Mouse (Mus musculus) liver, embryonic 14.5 days (tissue): ENCODE data around the gene Irf2. TPM values are rescaled to one million over a fixed set of nuclear protein-coding genes. Genes with fewer than 3 reads are reported as not detected.

Experiments used
- ATAC-seq: fragments of 200-750 bp; cut with Nextera tagmentation; 2 replicates; pipeline ENCODE4 v1.8.0; 2017; ENCODE audit warnings: moderate number of reproducible peaks, mild to moderate bottlenecking, moderate library complexity; ENCODE audit not compliant: insufficient read depth
- DNase-seq, 3 experiments: peaks; one replicate each; pipeline ENCODE4 v3.0.0-alpha.2; 2012 to 2013; ENCODE audit warnings: low read depth in 3 of 3, low spot score in 3 of 3
- H3K27ac ChIP-seq: fragments of 300-500 bp; sonication (generic); 2 replicates; pipeline ENCODE4 v1.5.1; 2014; ENCODE audit warnings: moderate library complexity, mild to moderate bottlenecking, control low read depth, inconsistent platforms
- H3K27me3 ChIP-seq: fragments of 300-500 bp; sonication (generic); 2 replicates; pipeline ENCODE4 v1.6.1; 2014; ENCODE audit warnings: mild to moderate bottlenecking, low read length, moderate library complexity; ENCODE audit not compliant: control insufficient read depth, insufficient read depth
- H3K36me3 ChIP-seq: fragments of 300-500 bp; sonication (generic); replicated peaks from 2 replicates; pipeline ENCODE4 v1.6.1; 2014; ENCODE audit warnings: low read depth; ENCODE audit not compliant: control insufficient read depth, insufficient read depth
- H3K4me1 ChIP-seq, 2 experiments: fragments of 200-500 bp in 1 of 2; fragments of 300-500 bp in 1 of 2; sonication (generic) in 1 of 2; replicated peaks; 2 replicates each; pipeline ENCODE4 v1.6.1; 2012 to 2014; ENCODE audit warnings: antibody characterized with exemption in 1 of 2, inconsistent platforms in 1 of 2, low read length in 1 of 2; ENCODE audit not compliant: control insufficient read depth in 2 of 2, insufficient read depth in 2 of 2
- H3K4me2 ChIP-seq: fragments of 300-500 bp; sonication (generic); 2 replicates; pipeline ENCODE4 v1.6.1; 2014; ENCODE audit warnings: low read depth, mild to moderate bottlenecking, control low read depth, moderate library complexity
- H3K4me3 ChIP-seq, 2 experiments: fragments of 200-500 bp in 1 of 2; fragments of 300-500 bp in 1 of 2; sonication (generic) in 1 of 2; 2 replicates each; pipeline ENCODE4 v1.5.1; 2012 to 2014; ENCODE audit warnings: low read depth in 2 of 2, low read length in 2 of 2, mild to moderate bottlenecking in 2 of 2, control low read depth in 1 of 2, inconsistent platforms in 1 of 2, moderate library complexity in 1 of 2; ENCODE audit not compliant: insufficient read depth in 1 of 2
- H3K9ac ChIP-seq: fragments of 300-500 bp; sonication (generic); replicated peaks from 2 replicates; pipeline ENCODE4 v1.6.1; 2014; ENCODE audit warnings: mild to moderate bottlenecking, control low read depth, moderate library complexity
- H3K9me3 ChIP-seq: fragments of 300-500 bp; sonication (generic); 2 replicates; pipeline ENCODE4 v1.6.1; 2016; ENCODE audit warnings: low read length, mixed read lengths; ENCODE audit not compliant: control insufficient read depth
- CTCF ChIP-seq: IDR thresholded peaks from 2 replicates; pipeline ENCODE4 v1.5.1; 2016; ENCODE audit warnings: antibody characterized with exemption, low read depth, control low read depth
- EP300 ChIP-seq: IDR thresholded peaks from 2 replicates; pipeline ENCODE4 v1.6.1; 2016; ENCODE audit warnings: antibody characterized with exemption, low read depth
- WGBS: fragments of 180-500 bp; shearing (Covaris S2); extraction: QIAGEN DNeasy Blood & Tissue Kit; methylation state at CpG from one replicate; pipeline ENCODE4 v1.1.7; 2014; ENCODE audit not compliant: insufficient replicate concordance; 5-methylcytosine and 5-hydroxymethylcytosine counted together
- polyA plus RNA-seq, 2 experiments: library from polyadenylated mRNA; depleted of rRNA in 1 of 2; stranded (reverse) in 1 of 2; unstranded in 1 of 2; fragments of >200 nt; fragmentation: Nextera tagmentation in 1 of 2; extraction: Ambion mirVana in 1 of 2; gene quantifications; 2 replicates each; pipeline versions ENCODE4 v1.2.1 to v1.2.3; 2012 to 2014

Irf2 gene
- polyA plus RNA-seq, 2 experiments: 5.8 to 11.8 TPM

DNA sequence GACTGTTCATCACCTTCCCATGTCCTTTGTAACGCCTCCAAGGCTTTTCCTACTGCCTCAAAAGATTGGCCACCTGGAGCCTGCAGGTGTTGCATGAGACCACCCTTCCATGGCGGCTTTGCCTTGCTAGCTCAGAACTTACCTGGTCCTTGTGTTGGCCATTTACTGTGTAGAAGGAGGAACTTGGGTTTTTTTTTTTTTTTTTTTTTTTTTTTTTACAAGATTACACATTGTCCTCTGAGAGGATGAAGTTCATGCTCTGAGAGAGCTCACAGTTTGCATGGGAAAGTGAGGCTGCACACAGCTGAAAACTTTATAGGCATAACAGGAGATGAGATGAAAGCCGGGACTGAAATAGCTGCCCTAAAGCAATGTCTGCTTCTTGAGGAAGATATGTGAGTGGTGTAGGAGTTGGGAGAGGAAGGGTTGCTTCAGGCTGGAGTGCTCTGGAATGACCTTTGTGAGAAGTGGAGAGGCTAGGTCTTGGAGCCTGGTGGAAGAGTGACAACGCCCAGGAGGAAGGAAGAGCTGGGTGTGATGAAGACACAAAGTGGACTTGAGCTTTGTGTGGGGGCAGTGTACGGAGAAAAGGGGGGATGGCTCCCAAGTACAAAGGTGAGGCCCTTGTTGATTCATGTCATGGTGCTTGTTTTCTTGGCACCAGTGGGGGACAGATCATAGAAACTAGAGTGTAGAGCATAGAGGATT lies 52.3 kb downstream of the Irf2 start:
- ATAC-seq: no peak
- 59% methylated on average over 5 of the region's 5 CpGs for WGBS

DNA sequence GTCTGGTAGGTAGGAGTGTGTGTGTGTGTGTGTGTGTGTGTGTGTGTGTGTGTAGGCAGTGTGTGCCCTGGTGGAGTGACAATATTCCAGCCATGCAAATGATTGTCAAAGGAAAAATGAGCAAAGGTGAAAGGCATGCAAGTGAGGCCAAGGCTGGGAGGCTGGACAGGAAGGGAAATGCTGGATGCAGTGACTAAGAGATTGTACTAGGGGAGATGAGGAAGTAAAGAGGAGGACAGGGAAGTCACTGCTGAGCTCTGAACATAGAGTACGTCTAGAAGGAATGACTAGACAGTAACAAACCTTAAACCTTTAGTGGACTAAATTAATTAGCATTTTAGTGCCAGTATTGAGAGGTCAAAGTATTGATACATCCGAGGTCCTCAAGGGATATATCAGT lies 53.1 kb downstream of the Irf2 start:
- no peak for TF ChIP-seq EP300
- TF ChIP-seq CTCF: no peak
- Histone ChIP-seq H3K9me3 (no peaks in the 10 kb centered on the region), H3K27ac (no peak overlapping the region), H3K9ac (no peak overlapping the region), H3K27me3 (no peaks in the 10 kb centered on the region), H3K4me3 (no peak overlapping the region), H3K4me2 (no peak overlapping the region), H3K4me1 (peaks cover 13 to 34% of the 10 kb centered on the region in 2 experiments), H3K36me3 (no peaks in the 10 kb centered on the region; the same call in none of the 2 replicates)
- ATAC-seq: no peak
- WGBS: 52% methylated on average over 2 of the region's 2 CpGs
- no peak for DNase-seq

More for the DNA sequence above, 52.3 kb downstream of the Irf2 start:
- Histone ChIP-seq H3K4me3 (no peak overlapping the region), H3K27ac (no peak overlapping the region), H3K4me1 (peaks cover 13 to 34% of the 10 kb centered on the region in 2 experiments), H3K36me3 (no peaks in the 10 kb centered on the region; the same call in 1 of the 2 replicates), H3K27me3 (no peaks in the 10 kb centered on the region), H3K4me2 (no peak overlapping the region), H3K9ac (no peak overlapping the region), H3K9me3 (no peaks in the 10 kb centered on the region)
- no peak for DNase-seq
- no peak for TF ChIP-seq CTCF
- no peak for TF ChIP-seq EP300

DNA sequence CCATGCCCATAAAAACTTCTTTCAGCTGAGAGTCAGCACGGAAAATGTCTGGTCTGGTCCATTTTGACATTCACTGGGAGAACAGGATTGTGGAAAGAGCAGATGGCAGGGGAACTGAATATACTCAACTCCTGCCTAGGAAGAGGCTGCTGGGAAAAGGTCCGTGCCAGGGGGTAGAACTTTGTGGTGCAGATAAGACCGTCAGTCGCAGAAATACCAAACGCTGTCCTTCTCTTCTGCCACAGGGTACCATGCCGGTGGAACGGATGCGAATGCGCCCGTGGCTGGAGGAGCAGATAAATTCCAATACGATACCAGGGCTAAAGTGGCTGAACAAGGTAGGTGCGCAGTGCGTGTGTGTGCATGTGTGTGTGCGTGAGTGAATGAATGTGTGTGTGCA lies 53.7 kb downstream of the Irf2 start:
- Histone ChIP-seq H3K27ac (no peak overlapping the region), H3K4me3 (no peak overlapping the region), H3K36me3 (no peaks in the 10 kb centered on the region; the same call in none of the 2 replicates), H3K4me2 (no peak overlapping the region), H3K9ac (no peak overlapping the region), H3K9me3 (no peaks in the 10 kb centered on the region), H3K4me1 (peaks cover 13 to 34% of the 10 kb centered on the region in 2 experiments), H3K27me3 (no peaks in the 10 kb centered on the region)
- ATAC-seq (no peak), DNase-seq (no peak)
- WGBS: 62% methylated on average over 14 of the region's 14 CpGs
- TF ChIP-seq EP300: no peak
- TF ChIP-seq CTCF: no peak

DNA sequence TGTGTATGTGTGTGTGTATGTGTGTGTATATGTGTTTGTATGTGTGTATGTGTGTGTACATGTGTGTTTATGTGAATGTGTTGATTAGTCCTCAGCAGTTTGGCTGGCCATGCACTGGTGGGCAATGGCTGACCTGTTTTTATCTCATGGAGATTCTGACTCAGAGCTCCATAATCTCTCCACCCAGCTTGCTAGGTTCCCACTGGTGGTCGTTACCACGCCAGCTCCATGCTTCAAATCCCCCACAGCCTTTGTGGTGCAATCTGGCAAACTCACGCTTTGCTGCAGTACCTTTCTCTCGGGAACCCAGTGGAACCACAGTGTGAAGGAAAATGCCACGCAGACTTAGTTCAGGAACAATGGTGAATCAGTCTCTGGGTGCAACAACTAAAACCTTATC lies 54.8 kb downstream of the Irf2 start:
- TF ChIP-seq CTCF (no peak), EP300 (no peak)
- no peak overlapping the region for H3K9ac ChIP-seq
- H3K27me3 ChIP-seq: no peaks in the 10 kb centered on the region
- no peak overlapping the region for H3K27ac ChIP-seq
- no peaks in the 10 kb centered on the region; the same call in none of the 2 replicates for H3K36me3 ChIP-seq
- no peak overlapping the region for H3K4me3 ChIP-seq
- 47% methylated on average over 5 of the region's 5 CpGs for WGBS
- ATAC-seq: no peak
- DNase-seq: no peak
- H3K9me3 ChIP-seq: no peaks in the 10 kb centered on the region
- H3K4me2 ChIP-seq: no peak overlapping the region
- H3K4me1 ChIP-seq: peaks cover 6 to 27% of the 10 kb centered on the region in 2 experiments

DNA sequence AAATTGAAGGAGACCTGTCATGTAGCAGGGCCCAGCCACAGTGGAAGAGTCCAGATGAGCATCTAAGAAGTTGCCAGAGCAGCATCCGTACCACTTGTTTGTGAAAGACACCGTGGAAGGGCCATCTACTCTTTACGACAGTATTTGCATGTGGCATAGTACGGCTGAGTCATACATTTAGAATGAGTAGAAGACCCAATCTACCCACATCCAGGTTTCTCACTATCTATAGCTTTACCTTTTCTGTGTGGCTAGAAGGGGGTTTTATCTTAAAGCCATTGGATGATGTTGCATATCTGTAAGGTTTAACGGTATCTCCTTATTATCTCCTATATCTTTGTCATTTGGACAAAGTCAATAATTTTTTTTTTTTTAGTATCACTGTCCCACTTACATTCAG lies 59.7 kb downstream of the Irf2 start:
- no peak overlapping the region for H3K4me2 ChIP-seq
- 70% methylated on average over 5 of the region's 5 CpGs for WGBS
- H3K9me3 ChIP-seq: no peaks in the 10 kb centered on the region
- no peak for DNase-seq
- no peaks in the 10 kb centered on the region; the same call in none of the 2 replicates for H3K36me3 ChIP-seq
- no peak overlapping the region for H3K4me3 ChIP-seq
- H3K4me1 ChIP-seq: peaks cover 4 to 6% of the 10 kb centered on the region in 2 experiments; a peak in 2 of 4 replicates
- H3K27me3 ChIP-seq: no peaks in the 10 kb centered on the region
- H3K27ac ChIP-seq: no peak overlapping the region
- TF ChIP-seq CTCF (no peak), EP300 (no peak)
- no peak overlapping the region for H3K9ac ChIP-seq
- no peak for ATAC-seq
